Mouse (Mus musculus): ENCODE measurements around the gene Inpp5k.

DNA sequence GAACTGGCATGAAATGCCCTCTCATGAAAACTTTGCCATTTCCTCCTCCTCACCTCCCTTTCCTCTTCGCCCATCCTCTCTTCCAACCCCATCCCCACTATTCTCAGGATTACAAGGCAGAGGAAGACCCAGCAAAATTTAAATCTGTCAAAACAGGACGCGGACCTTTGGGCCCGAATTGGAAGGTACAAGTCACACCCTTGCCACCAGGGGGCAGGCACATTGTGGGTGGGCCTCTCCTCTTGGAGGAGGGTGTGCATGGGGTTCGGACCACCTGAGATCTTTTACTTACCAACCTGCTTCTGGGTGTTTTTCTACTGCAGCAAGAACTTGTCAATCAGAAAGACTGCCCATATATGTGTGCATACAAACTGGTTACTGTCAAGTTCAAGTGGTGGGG, 11.7 kb upstream of the Inpp5k start:
- peak; percentile 32; the same call in 1 of the 2 replicates for TF ChIP-seq CTCF (IDR thresholded peaks at IDR 0.05; ENCODE audit: extremely low read depth, insufficient read depth, low read length)
- TF ChIP-seq POLR2A (IDR thresholded peaks at IDR 0.05; ENCODE audit: extremely low read depth, insufficient read depth, low read length), result no peak

All from cortical plate, adult 2 months (tissue).